Mouse (Mus musculus): ENCODE measurements around the gene Tyw1. TPM values are rescaled to one million over a fixed set of nuclear protein-coding genes. Genes with fewer than 3 reads are reported as not detected.

Tyw1 gene
- polyA plus RNA-seq (2014; fragmentation: Illumina TruSeq; extraction: RNeasy Lipid Tissue Mini Kit (QIAGEN cat#74804); ENCODE audit: low read depth, low replicate concordance): 15.6 TPM

GRCm38 (mm10) chr5:130255017-130255720 lies at the start of gene Tyw1, which contains the start of gene Sbds:
Gene Tyw1, plus strand, starts transcription at chr5:130255619.
Gene Sbds, minus strand, starts transcription at chr5:130255530.

DNA sequence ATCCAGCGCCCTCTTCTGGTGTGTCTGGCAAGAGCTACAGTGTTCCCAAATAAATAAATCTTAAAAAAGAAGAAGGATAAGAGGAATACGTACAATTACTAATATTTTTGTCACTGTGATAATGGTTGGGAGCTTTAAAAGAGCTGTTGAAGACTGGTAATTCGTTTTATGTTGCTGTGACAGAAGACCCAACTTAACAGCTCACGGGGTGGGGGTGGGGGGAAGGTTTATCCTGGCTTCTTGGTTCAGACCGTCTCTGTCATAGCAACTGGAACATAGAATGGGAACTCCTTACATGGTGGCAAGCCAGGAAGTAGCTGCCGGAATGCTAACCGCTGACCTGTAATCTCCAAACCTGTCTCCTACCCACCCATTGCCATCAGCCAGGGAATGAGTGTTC lies 38.6 kb upstream of the Tyw1 start, which contains the start of gene Tmem248:
Tmem248 (plus strand) TSS at position 301 of the 400 bp plus-strand sequence.

DNA sequence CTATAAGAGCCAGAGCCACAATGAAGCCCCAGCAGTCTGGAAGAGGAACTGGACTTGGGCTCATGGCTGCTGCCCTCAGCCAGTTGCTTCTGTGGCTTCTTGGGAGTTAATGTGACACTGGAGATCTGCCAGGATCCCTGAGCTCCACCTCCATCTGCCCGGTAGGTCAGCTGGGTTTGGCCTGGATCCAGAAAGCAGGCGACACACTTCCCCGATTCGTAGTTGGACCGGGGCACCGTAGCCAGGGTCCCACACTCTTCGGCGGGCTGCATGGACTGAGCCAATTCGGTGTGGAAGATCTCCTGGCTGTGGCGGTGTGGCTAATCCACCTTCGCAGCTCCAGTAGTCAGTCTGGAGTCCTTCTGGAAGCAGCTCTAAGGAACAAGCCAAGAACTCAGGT lies 113.8 kb downstream of the Tyw1 start, which contains the start of gene Caln1:
Caln1 (plus strand) TSS at position 219 of the 400 bp plus-strand sequence.

DNA sequence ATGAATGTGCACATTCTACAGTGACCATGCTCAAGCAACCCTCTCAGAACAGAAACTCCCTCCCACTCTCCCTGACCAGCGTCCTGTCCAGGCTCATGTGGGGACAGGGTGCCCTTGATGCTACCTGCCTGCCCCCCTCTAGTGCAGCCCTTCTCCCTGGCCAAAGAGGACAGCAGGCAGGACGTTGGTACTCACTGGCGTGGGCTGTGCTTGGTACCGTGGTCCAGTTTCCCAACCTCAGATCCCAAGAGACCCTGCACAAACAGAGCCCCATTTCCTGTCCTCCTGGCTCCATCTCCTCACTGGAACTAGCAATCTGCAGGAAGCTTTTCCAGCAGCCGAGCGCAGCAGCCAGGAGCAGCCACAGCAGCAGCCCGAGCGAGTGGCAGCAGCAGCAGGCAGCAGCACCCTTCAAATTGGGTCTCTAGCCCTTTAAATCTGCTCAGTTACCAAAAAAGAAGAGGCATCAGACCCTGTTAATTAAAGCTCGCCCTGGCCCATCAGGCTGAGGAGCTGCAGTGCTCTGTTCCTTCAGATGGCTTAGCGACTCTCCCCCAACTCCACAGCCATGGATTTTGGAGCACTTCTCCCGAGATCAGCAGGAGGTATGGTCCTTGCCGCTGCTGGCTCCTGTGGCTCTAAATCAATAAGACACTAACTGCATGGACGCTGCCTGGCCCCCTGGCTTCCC lies 128.9 kb downstream of the Tyw1 start, which contains the start of gene A330070K13Rik:
A330070K13Rik (minus strand) TSS at position 410 of the 691 bp plus-strand sequence.

Other genes starting within 250 kb of the Tyw1 start
- gene Asl, start 226.4 kb upstream of the Tyw1 start, polyA plus RNA-seq (2014; fragmentation: Illumina TruSeq; extraction: RNeasy Lipid Tissue Mini Kit (QIAGEN cat#74804); ENCODE audit: low read depth, low replicate concordance): 76.8 TPM
- gene Crcp, start 226.3 kb upstream of the Tyw1 start, polyA plus RNA-seq (2014; fragmentation: Illumina TruSeq; extraction: RNeasy Lipid Tissue Mini Kit (QIAGEN cat#74804); ENCODE audit: low read depth, low replicate concordance): 30.6 TPM
- 34.7 TPM for gene Tpst1, start 182.3 kb upstream of the Tyw1 start, polyA plus RNA-seq (2014; fragmentation: Illumina TruSeq; extraction: RNeasy Lipid Tissue Mini Kit (QIAGEN cat#74804); ENCODE audit: low read depth, low replicate concordance)
- 5.0 TPM for gene Kctd7, start 110.8 kb upstream of the Tyw1 start, polyA plus RNA-seq (2014; fragmentation: Illumina TruSeq; extraction: RNeasy Lipid Tissue Mini Kit (QIAGEN cat#74804); ENCODE audit: low read depth, low replicate concordance)
- gene Rabgef1, start 83.8 kb upstream of the Tyw1 start, polyA plus RNA-seq (2014; fragmentation: Illumina TruSeq; extraction: RNeasy Lipid Tissue Mini Kit (QIAGEN cat#74804); ENCODE audit: low read depth, low replicate concordance): 31.3 TPM
- gene Tmem248, start 38.5 kb upstream of the Tyw1 start, polyA plus RNA-seq (2014; fragmentation: Illumina TruSeq; extraction: RNeasy Lipid Tissue Mini Kit (QIAGEN cat#74804); ENCODE audit: low read depth, low replicate concordance): 43.4 TPM
- 92.8 TPM for gene Sbds, start 89 bp upstream of the Tyw1 start, polyA plus RNA-seq (2014; fragmentation: Illumina TruSeq; extraction: RNeasy Lipid Tissue Mini Kit (QIAGEN cat#74804); ENCODE audit: low read depth, low replicate concordance)
- not detected for gene Caln1, start 113.8 kb downstream of the Tyw1 start, polyA plus RNA-seq (2014; fragmentation: Illumina TruSeq; extraction: RNeasy Lipid Tissue Mini Kit (QIAGEN cat#74804); ENCODE audit: low read depth, low replicate concordance)
- not detected for gene A330070K13Rik, start 129.0 kb downstream of the Tyw1 start, polyA plus RNA-seq (2014; fragmentation: Illumina TruSeq; extraction: RNeasy Lipid Tissue Mini Kit (QIAGEN cat#74804); ENCODE audit: low read depth, low replicate concordance)